Mouse (Mus musculus): ENCODE data around the gene Ghrh.

The Ghrh gene

GRCm38 (mm10) chr2:157296105-157296689 is 51.1 kb downstream of the Ghrh start:
- no peaks in the 10 kb centered on the region for H3K27me3 ChIP-seq (ENCODE audit: insufficient read depth, low read length)
- TF ChIP-seq CTCF (conservative IDR thresholded peaks at IDR 0.05; ENCODE audit: low read length) (no peak), POU5F1 (IDR thresholded peaks at IDR 0.05; ENCODE audit: borderline replicate concordance, low read length) (no peak), NANOG (IDR thresholded peaks at IDR 0.05; ENCODE audit: borderline replicate concordance, low read length) (no peak)
- H3K4me3 ChIP-seq (replicated peaks; ENCODE audit: low read length), result no peak overlapping the region

GRCm38 (mm10) chr2:157292093-157292492 is 55.2 kb downstream of the Ghrh start:
- TF ChIP-seq CTCF (conservative IDR thresholded peaks at IDR 0.05; ENCODE audit: low read length) (peak; percentile 71), NANOG (IDR thresholded peaks at IDR 0.05; ENCODE audit: borderline replicate concordance, low read length) (no peak), POU5F1 (IDR thresholded peaks at IDR 0.05; ENCODE audit: borderline replicate concordance, low read length) (no peak)
- Histone ChIP-seq H3K4me3 (replicated peaks; ENCODE audit: low read length) (no peak overlapping the region), H3K4me1 (replicated peaks; ENCODE audit: low read depth, low read length) (peaks cover 58% of the 10 kb centered on the region), H3K36me3 (ENCODE audit: insufficient read depth, low read length) (peaks cover 99% of the 10 kb centered on the region), H3K9me3 (ENCODE audit: low read length) (no peaks in the 10 kb centered on the region), H3K27me3 (ENCODE audit: insufficient read depth, low read length) (no peaks in the 10 kb centered on the region)

More at GRCm38 (mm10) chr2:157296105-157296689, 51.1 kb downstream of the Ghrh start:
- Histone ChIP-seq H3K9me3 (ENCODE audit: low read length) (no peaks in the 10 kb centered on the region), H3K36me3 (ENCODE audit: insufficient read depth, low read length) (peaks cover 99% of the 10 kb centered on the region), H3K4me1 (replicated peaks; ENCODE audit: low read depth, low read length) (peaks cover 17% of the 10 kb centered on the region)

- no peaks in the 10 kb centered on the region for H3K9me3 ChIP-seq (ENCODE audit: low read length)
- TF ChIP-seq POU5F1 (IDR thresholded peaks at IDR 0.05; ENCODE audit: borderline replicate concordance, low read length) (no peak), CTCF (conservative IDR thresholded peaks at IDR 0.05; ENCODE audit: low read length) (no peak), NANOG (IDR thresholded peaks at IDR 0.05; ENCODE audit: borderline replicate concordance, low read length) (no peak)
- peaks cover 66% of the 10 kb centered on the region for H3K4me1 ChIP-seq (replicated peaks; ENCODE audit: low read depth, low read length)
- no peak overlapping the region for H3K4me3 ChIP-seq (replicated peaks; ENCODE audit: low read length)
- H3K36me3 ChIP-seq (ENCODE audit: insufficient read depth, low read length), result peaks cover 98% of the 10 kb centered on the region
- no peaks in the 10 kb centered on the region for H3K27me3 ChIP-seq (ENCODE audit: insufficient read depth, low read length)
Observed at GRCm38 (mm10) chr2:157288996-157289395, 58.3 kb downstream of the Ghrh start.

DNA sequence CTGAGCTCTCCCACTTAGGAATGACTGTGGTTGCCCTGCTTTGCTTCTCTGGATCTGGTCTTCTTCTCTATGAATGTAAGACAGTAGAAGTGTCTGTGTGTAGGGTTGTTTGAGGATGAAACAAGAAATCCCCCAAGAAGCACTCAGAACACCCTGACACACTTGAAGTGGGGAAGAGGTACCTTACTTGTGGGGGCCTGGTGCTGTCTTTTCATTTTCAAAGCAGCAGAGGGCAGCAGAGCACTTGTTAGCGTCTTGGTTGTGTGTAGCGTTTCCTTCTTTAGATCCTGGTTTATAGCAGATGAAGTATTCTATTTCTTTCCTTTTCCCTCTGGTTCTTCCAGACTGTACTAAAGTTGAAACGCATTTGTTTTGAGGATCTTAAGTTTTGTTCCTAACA is 59.8 kb downstream of the Ghrh start:
- Histone ChIP-seq H3K36me3 (ENCODE audit: insufficient read depth, low read length) (peaks cover 98% of the 10 kb centered on the region), H3K4me1 (replicated peaks; ENCODE audit: low read depth, low read length) (peaks cover 80% of the 10 kb centered on the region), H3K27me3 (ENCODE audit: insufficient read depth, low read length) (no peaks in the 10 kb centered on the region), H3K4me3 (replicated peaks; ENCODE audit: low read length) (no peak overlapping the region), H3K9me3 (ENCODE audit: low read length) (no peaks in the 10 kb centered on the region)
- TF ChIP-seq CTCF (conservative IDR thresholded peaks at IDR 0.05; ENCODE audit: low read length) (peak; percentile 68), NANOG (IDR thresholded peaks at IDR 0.05; ENCODE audit: borderline replicate concordance, low read length) (no peak)

GRCm38 (mm10) chr2:157283321-157283720 is 64.0 kb downstream of the Ghrh start:
- Histone ChIP-seq H3K36me3 (ENCODE audit: insufficient read depth, low read length) (peaks cover 72% of the 10 kb centered on the region), H3K4me3 (replicated peaks; ENCODE audit: low read length) (0 out of 2 replicates have a peak overlapping the region, but pooled peaks have one; percentile 5), H3K4me1 (replicated peaks; ENCODE audit: low read depth, low read length) (peaks cover 74% of the 10 kb centered on the region), H3K27me3 (ENCODE audit: insufficient read depth, low read length) (no peaks in the 10 kb centered on the region), H3K9me3 (ENCODE audit: low read length) (no peaks in the 10 kb centered on the region)
- TF ChIP-seq NANOG (IDR thresholded peaks at IDR 0.05; ENCODE audit: borderline replicate concordance, low read length) (no peak), CTCF (conservative IDR thresholded peaks at IDR 0.05; ENCODE audit: low read length) (no peak), POU5F1 (IDR thresholded peaks at IDR 0.05; ENCODE audit: borderline replicate concordance, low read length) (no peak)
